ENCODE assay signal across 9 mouse cellular contexts in genomic region chr15:79029519-79030241, GRCm38 (mm10). TPM values are rescaled to one million over a fixed set of nuclear protein-coding genes. Genes with fewer than 3 reads are reported as not detected.
DNase-seq lines count a peak whose midpoint lies in the region; ATAC-seq and TF ChIP-seq lines count a peak whose summit lies in the region.
"Had no signal": no experiment of that assay in that cellular context is flagged by ENCODE, and none has a peak within 500 bp of the region (broad histone marks: within the 10 kb centered on the region; RNA-seq: fewer than 3 reads in every experiment).

No protein-coding gene starts in this region.

- no peak for ATAC-seq in hindbrain, embryonic 13.5 days (ENCODE audit: low FRiP score)
- no peak for ATAC-seq in midbrain, embryonic 12.5 days (ENCODE audit: low FRiP score, low read depth)
- ATAC-seq in erythroid progenitor cell, adult 5-6 weeks (replicated peaks; ENCODE audit: low FRiP score, poor library complexity, severe bottlenecking): no peak

- no peaks in the 10 kb centered on the region for H3K9me3 ChIP-seq in hindbrain, embryonic 13.5 days
- H3K9me3 ChIP-seq in midbrain, embryonic 12.5 days: no peaks in the 10 kb centered on the region

- H3K27ac ChIP-seq in left cerebral cortex, adult 2 months: no peak overlapping the region; the same call in 1 of the 2 replicates
- H3K27ac ChIP-seq in cortical plate, adult 2 months (ENCODE audit: insufficient read depth, low read length): no peak overlapping the region
- peak overlapping the region; percentile 71 for H3K27ac ChIP-seq in hindbrain, embryonic 13.5 days
- H3K27ac ChIP-seq in midbrain, embryonic 12.5 days (replicated peaks): peak overlapping the region; percentile 61

- 10% methylated on average over 11 of the region's 11 CpGs for WGBS in hindbrain, embryonic 13.5 days
- WGBS in midbrain, embryonic 12.5 days: 12% methylated on average over 11 of the region's 11 CpGs

- peak overlapping the region; percentile 99 for H3K9ac ChIP-seq in hindbrain, embryonic 13.5 days
- peak overlapping the region; percentile 99 for H3K9ac ChIP-seq in midbrain, embryonic 12.5 days (replicated peaks)

- no peak for TF ChIP-seq CTCF in left cerebral cortex, adult 2 months (IDR thresholded peaks at IDR 0.05)
- no peak for TF ChIP-seq CTCF in cortical plate, adult 2 months (IDR thresholded peaks at IDR 0.05; ENCODE audit: extremely low read depth, insufficient read depth, low read length)

- no peak for DNase-seq in left cerebral cortex, adult 2 months (ENCODE audit: extremely low spot score in 1 of 2, low spot score in 2 of 2)
- DNase-seq in left cerebral cortex, postnatal 36 days (ENCODE audit: low spot score in 2 of 2): no peak
- no peak for DNase-seq in ovary, adult 18-20 months (ENCODE audit: low spot score)
- no peak for DNase-seq in urinary bladder, postnatal 4 days (ENCODE audit: low spot score in 2 of 2)

- no peaks in the 10 kb centered on the region for H3K36me3 ChIP-seq in hindbrain, embryonic 13.5 days
- no peaks in the 10 kb centered on the region for H3K36me3 ChIP-seq in midbrain, embryonic 12.5 days

- peak overlapping the region; percentile 99 for H3K4me2 ChIP-seq in hindbrain, embryonic 13.5 days
- peak overlapping the region; percentile 98 for H3K4me2 ChIP-seq in midbrain, embryonic 12.5 days (replicated peaks)

- no peak for TF ChIP-seq POLR2A in cortical plate, adult 2 months (IDR thresholded peaks at IDR 0.05; ENCODE audit: extremely low read depth, insufficient read depth, low read length)

- peak overlapping the region; percentile 66 for H3K4me3 ChIP-seq in left cerebral cortex, adult 2 months
- H3K4me3 ChIP-seq in cortical plate, adult 2 months (ENCODE audit: insufficient read depth, low read length): peak overlapping the region; percentile 92
- H3K4me3 ChIP-seq in hindbrain, embryonic 13.5 days: peak overlapping the region; percentile 68
- H3K4me3 ChIP-seq in midbrain, embryonic 12.5 days: peak overlapping the region; percentile 76

- intact Hi-C loops in left cerebral cortex, adult 2 months (cut with DNase I): no loop called here
- intact Hi-C loops in left cerebral cortex, postnatal 36 days (cut with DNase I): no loop called here

- peaks cover 7% of the 10 kb centered on the region; the same call in 1 of the 2 replicates for H3K4me1 ChIP-seq in cortical plate, adult 2 months (ENCODE audit: control insufficient read depth, insufficient read depth, low read length)
- peaks cover 64% of the 10 kb centered on the region for H3K4me1 ChIP-seq in hindbrain, embryonic 13.5 days (replicated peaks)
- H3K4me1 ChIP-seq in midbrain, embryonic 12.5 days: peaks cover 50% of the 10 kb centered on the region

- 0 out of 2 replicates have a peak, but pooled peaks cover 13% of the 10 kb centered on the region for H3K27me3 ChIP-seq in hindbrain, embryonic 13.5 days
- peaks cover 16% of the 10 kb centered on the region; the same call in 1 of the 2 replicates for H3K27me3 ChIP-seq in midbrain, embryonic 12.5 days

RNA-seq across cellular contexts. Expression of gene H1f0, which starts 1.4 kb away (rescaled TPM):
- total RNA-seq in left cerebral cortex, adult 2 months (2021): 10 to 100 TPM; 80.4 to 81.1 TPM
- total RNA-seq in left cerebral cortex, postnatal 36 days (2021): 100 to 1,000 TPM in 1 of 2 experiments, 10 to 100 TPM in 1; 87.0 to 113 TPM
- 109 and 124 TPM in 2 replicates for polyA plus RNA-seq in cortical plate, adult 2 months (2012; rRNA removed)
- polyA plus RNA-seq in hindbrain, embryonic 13.5 days (2015; fragmentation: Nextera tagmentation; extraction: Ambion mirVana): 259 and 266 TPM in 2 replicates
- polyA plus RNA-seq in midbrain, embryonic 12.5 days (2016; fragmentation: Nextera tagmentation; extraction: Ambion mirVana): 547 and 575 TPM in 2 replicates
- total RNA-seq in erythroid progenitor cell, adult 5-6 weeks (2015; ENCODE audit: low replicate concordance): 13.7 and 21.4 TPM in 2 replicates
- total RNA-seq in erythroid progenitor cell, adult 5-6 weeks (2017; ENCODE audit: low replicate concordance): 16.7 and 19.7 TPM in 2 replicates

RNA-seq across cellular contexts. Expression of gene Galr3, which starts 12.0 kb away (rescaled TPM):
- under 1 TPM in 1 of 2 experiments, not detected in 1; 0.84 TPM for total RNA-seq in left cerebral cortex, adult 2 months (2021)
- not detected for total RNA-seq in left cerebral cortex, postnatal 36 days (2021)
- polyA plus RNA-seq in cortical plate, adult 2 months (2012; rRNA removed): 0.26 and 0.38 TPM in 2 replicates
- 0.17 TPM in 1 of 2 replicates, not detected in the other for polyA plus RNA-seq in hindbrain, embryonic 13.5 days (2015; fragmentation: Nextera tagmentation; extraction: Ambion mirVana)
- not detected in 2 replicates for polyA plus RNA-seq in midbrain, embryonic 12.5 days (2016; fragmentation: Nextera tagmentation; extraction: Ambion mirVana)
- total RNA-seq in erythroid progenitor cell, adult 5-6 weeks (2015; ENCODE audit: low replicate concordance): not detected in 2 replicates
- not detected in 2 replicates for total RNA-seq in erythroid progenitor cell, adult 5-6 weeks (2017; ENCODE audit: low replicate concordance)
- polyA plus RNA-seq: testis, adult 2 months had no signal

RNA-seq across cellular contexts. Expression of gene Ankrd54, which starts 33.0 kb away (rescaled TPM):
- total RNA-seq in left cerebral cortex, adult 2 months (2021): 10 to 100 TPM; 19.7 to 19.8 TPM
- total RNA-seq in left cerebral cortex, postnatal 36 days (2021): 10 to 100 TPM; 14.1 to 19.0 TPM
- polyA plus RNA-seq in cortical plate, adult 2 months (2012; rRNA removed): 26.5 and 28.2 TPM in 2 replicates
- 50.4 and 51.5 TPM in 2 replicates for polyA plus RNA-seq in hindbrain, embryonic 13.5 days (2015; fragmentation: Nextera tagmentation; extraction: Ambion mirVana)
- polyA plus RNA-seq in midbrain, embryonic 12.5 days (2016; fragmentation: Nextera tagmentation; extraction: Ambion mirVana): 64.0 and 67.5 TPM in 2 replicates
- 64.9 and 75.0 TPM in 2 replicates for total RNA-seq in erythroid progenitor cell, adult 5-6 weeks (2015; ENCODE audit: low replicate concordance)
- total RNA-seq in erythroid progenitor cell, adult 5-6 weeks (2017; ENCODE audit: low replicate concordance): 37.3 and 66.5 TPM in 2 replicates

RNA-seq across cellular contexts. Expression of gene Eif3l, which starts 45.3 kb away (rescaled TPM):
- total RNA-seq in left cerebral cortex, adult 2 months (2021): 10 to 100 TPM; 62.5 to 66.6 TPM
- 10 to 100 TPM; 62.6 to 65.3 TPM for total RNA-seq in left cerebral cortex, postnatal 36 days (2021)
- 86.8 and 93.0 TPM in 2 replicates for polyA plus RNA-seq in cortical plate, adult 2 months (2012; rRNA removed)
- 179 and 185 TPM in 2 replicates for polyA plus RNA-seq in hindbrain, embryonic 13.5 days (2015; fragmentation: Nextera tagmentation; extraction: Ambion mirVana)
- polyA plus RNA-seq in midbrain, embryonic 12.5 days (2016; fragmentation: Nextera tagmentation; extraction: Ambion mirVana): 198 and 202 TPM in 2 replicates
- total RNA-seq in erythroid progenitor cell, adult 5-6 weeks (2015; ENCODE audit: low replicate concordance): 50.1 and 69.2 TPM in 2 replicates
- 47.1 and 47.9 TPM in 2 replicates for total RNA-seq in erythroid progenitor cell, adult 5-6 weeks (2017; ENCODE audit: low replicate concordance)

Comparison
In these comparisons a context has a peak if more than half of its experiments do, and no peak if none do; other contexts are left out.
1. H3K27ac ChIP-seq: peak in hindbrain, embryonic 13.5 days (single experiment) and midbrain, embryonic 12.5 days (single experiment); none in left cerebral cortex, adult 2 months (single experiment) and cortical plate, adult 2 months (single experiment).
2. Peak in every context shown above with its lines, with median percentiles within 50 percentile points of each other: H3K4me3 ChIP-seq.